Comparison of ENCODE assay signal across 8 mouse cellular contexts in the genomic region with DNA sequence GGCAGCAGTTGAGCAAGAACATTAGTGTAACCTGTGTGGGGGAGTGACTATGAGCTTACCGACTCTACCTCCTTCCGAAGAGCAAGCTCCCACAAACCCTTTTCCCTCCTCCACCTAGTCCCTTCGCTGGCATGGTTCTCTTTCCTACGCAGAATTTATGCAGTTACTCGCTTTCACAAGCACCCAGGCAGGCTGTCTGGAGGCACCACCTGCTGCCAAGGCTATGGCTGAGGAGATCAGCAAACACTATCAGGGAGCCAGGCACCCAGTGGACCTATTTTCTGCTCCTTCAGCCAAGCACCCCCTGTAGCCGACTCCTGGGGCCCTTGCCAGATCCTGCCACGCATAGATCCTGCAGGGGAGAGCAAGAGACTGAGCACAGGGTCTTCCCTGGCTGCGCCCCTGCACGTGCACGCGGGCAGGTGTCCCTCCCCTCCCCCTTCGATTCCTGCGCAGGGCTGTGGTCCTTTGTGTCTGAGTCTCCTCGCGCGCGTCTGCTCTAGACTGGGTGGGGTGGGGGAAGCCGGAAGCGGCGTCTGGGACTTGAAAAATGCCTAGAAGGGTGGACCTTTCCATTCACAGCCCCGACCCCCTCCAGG.
A peak's percentile ranks its signal among the peaks of the same experiment; 100 is the strongest.
DNase-seq lines count a peak whose midpoint lies in the region; ATAC-seq and TF ChIP-seq lines count a peak whose summit lies in the region.

No protein-coding gene starts in this region.

- TF ChIP-seq EP300 in liver, postnatal 0 days (IDR thresholded peaks at IDR 0.05; ENCODE audit: low read depth): no peak

- peak overlapping the region; percentile 96 for H3K27ac ChIP-seq in heart, embryonic 10.5 days
- H3K27ac ChIP-seq in liver, postnatal 0 days (ENCODE audit: low read depth): no peak overlapping the region

- under 1% methylated on average over 21 of the region's 21 CpGs for WGBS in heart, embryonic 10.5 days
- 3% methylated on average over 21 of the region's 21 CpGs for WGBS in liver, postnatal 0 days (ENCODE audit: insufficient replicate concordance)

- no peaks in the 10 kb centered on the region for H3K27me3 ChIP-seq in heart, embryonic 10.5 days (ENCODE audit: insufficient read depth, poor library complexity, severe bottlenecking)
- H3K27me3 ChIP-seq in liver, postnatal 0 days (ENCODE audit: insufficient read depth, low read length): peaks cover 8% of the 10 kb centered on the region; the same call in 1 of the 2 replicates

- peaks cover 32% of the 10 kb centered on the region for H3K4me1 ChIP-seq in heart, embryonic 10.5 days
- no peaks in the 10 kb centered on the region for H3K4me1 ChIP-seq in liver, postnatal 0 days (ENCODE audit: insufficient read depth)

- H3K4me2 ChIP-seq in liver, postnatal 0 days (ENCODE audit: low read depth, low read length): peak overlapping the region; percentile 59

- no peak overlapping the region; the same call in 1 of the 2 replicates for H3K9ac ChIP-seq in liver, postnatal 0 days (replicated peaks)

- peak; percentile 23 to 75 for DNase-seq in adrenal gland, adult (ENCODE audit: inconsistent age in 2 of 2, low spot score in 1 of 2)
- DNase-seq in adrenal gland, postnatal 25 days: no peak
- DNase-seq in brain, adult 2 months (ENCODE audit: low read depth, low spot score): peak; percentile 83
- DNase-seq in heart, embryonic 10.5 days (ENCODE audit: low spot score): peak; percentile 87
- DNase-seq in kidney, postnatal 4 days: peak; percentile 70 to 79
- DNase-seq in liver, postnatal 0 days: peak; percentile 19
- DNase-seq in right cerebral cortex, postnatal 10 days (ENCODE audit: low spot score in 2 of 2): peak; percentile 70 to 81

- peak overlapping the region; percentile 64 for H3K4me3 ChIP-seq in heart, embryonic 10.5 days
- H3K4me3 ChIP-seq in liver, postnatal 0 days (ENCODE audit: low read depth, low read length): peak overlapping the region; percentile 15; the same call in 1 of the 2 replicates

- ATAC-seq in liver, postnatal 0 days: no peak
- ATAC-seq in erythroblast, adult 5-6 weeks (replicated peaks; ENCODE audit: low FRiP score, poor library complexity, severe bottlenecking): no peak

- TF ChIP-seq CTCF in liver, postnatal 0 days (IDR thresholded peaks at IDR 0.05; ENCODE audit: low read depth): no peak

- H3K9me3 ChIP-seq in heart, embryonic 10.5 days: no peaks in the 10 kb centered on the region
- H3K9me3 ChIP-seq in liver, postnatal 0 days (ENCODE audit: low read length): no peaks in the 10 kb centered on the region

- H3K36me3 ChIP-seq in heart, embryonic 10.5 days: no peaks in the 10 kb centered on the region
- no peaks in the 10 kb centered on the region for H3K36me3 ChIP-seq in liver, postnatal 0 days (replicated peaks; ENCODE audit: insufficient read depth, low read length)
